Mouse (Mus musculus): ENCODE data around the gene Rab40c.

The Rab40c gene

DNA sequence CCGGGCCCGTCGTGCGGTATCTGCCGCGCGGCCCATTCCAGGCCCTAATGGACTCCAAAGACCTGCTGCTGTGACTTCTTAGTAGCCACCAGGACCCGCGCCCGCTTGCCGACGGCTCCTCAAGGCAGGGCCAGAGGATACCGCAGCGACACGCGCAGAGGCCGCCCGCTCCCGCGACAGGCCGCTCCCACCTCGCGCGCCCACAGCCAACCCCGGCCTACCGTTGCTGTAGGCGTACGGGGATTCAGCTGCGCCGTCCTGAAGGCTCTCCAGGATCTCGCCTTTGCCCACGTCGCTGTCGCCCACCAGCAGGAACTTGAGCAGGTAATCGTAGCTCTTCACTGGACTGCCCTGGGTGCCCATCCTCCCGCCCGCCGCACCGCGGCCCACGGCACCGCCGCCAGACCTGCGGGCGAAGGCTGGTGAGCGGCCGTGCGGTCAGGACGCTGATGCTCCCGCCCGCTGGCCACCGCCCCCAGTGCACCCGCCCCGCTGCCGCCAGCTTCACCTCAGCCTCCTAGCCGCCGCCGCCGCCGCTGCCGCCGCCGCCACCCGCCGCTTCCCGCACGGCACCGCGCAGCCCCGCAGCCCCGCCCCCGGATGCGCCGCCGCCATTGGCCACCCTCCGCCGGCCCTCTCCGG is at the start of gene Rab40c:
Rab40c (minus strand) TSS at position 584 of the 642 bp plus-strand sequence.
- peak; percentile 52 for DNase-seq

- DNase-seq: no peak
Measured at GRCm38 (mm10) chr17:25968176-25968575, 48.6 kb upstream of the Rab40c start.

GRCm38 (mm10) chr17:25967652-25968051 is 48.1 kb upstream of the Rab40c start:
- no peak for DNase-seq

DNA sequence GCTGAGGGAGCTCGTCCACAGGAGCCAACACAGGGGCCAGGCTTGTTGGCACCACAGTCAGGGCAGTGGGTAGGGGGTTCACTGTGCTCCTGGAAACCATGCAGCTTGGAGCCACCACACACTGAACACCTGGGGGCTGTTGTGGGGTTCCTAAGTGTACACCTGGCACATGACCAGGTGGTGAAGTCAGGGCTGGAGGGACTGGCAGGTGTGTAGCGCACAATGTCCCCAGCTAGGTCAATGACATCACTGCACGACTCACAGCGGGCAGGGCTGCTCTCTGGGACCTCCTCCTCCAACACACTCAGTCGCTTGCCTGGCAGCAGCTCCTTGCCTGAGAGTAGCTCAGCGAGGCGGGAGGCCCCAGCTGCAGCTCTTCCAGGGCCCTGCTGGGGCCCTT is 44.7 kb upstream of the Rab40c start:
- no peak for DNase-seq

DNA sequence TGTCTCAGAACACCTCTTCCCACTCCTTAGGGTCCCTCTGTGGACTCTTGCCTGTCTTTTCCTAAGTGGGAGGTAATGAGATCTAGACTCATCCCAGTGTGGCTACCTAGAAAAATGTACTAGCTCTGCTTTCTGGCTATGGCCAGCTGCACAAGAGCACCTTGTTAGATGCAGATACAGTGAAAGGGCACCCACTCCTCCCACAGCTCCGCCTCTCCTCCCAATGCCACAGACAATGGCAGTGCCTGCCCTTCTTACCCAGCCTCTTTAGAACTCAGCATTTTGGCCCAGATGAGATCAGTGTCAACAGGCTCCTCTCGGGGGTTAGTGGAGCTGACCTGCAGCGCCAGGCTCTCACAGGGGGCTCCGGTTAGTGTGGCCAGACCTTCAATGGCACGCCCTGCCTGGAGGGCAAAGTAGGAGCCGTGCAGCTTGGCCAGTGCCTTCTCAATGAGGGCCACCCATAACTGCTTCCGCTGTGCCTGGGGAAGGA is 42.9 kb upstream of the Rab40c start:
- DNase-seq: no peak

DNA sequence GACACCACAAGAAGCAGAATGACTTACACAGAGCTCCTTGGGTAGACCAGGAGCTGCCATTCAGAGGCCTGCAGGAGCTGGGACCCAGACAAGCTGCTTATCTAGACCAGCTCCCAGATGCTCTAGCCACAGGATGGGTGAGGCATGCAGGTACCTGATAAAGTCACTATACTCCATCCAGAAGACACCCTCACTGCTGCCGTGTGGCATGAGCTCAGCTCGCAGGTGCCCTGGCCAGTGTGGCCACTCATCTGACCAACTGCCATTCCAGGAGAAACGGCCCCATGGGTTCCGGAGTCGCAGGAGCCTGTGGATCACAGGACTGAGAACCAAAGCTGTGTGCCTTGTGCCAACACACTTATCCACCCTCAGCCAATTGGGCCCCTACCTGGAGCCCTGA is 42.0 kb upstream of the Rab40c start:
- no peak for DNase-seq

GRCm38 (mm10) chr17:25959630-25960467 is 40.3 kb upstream of the Rab40c start:
- no peak for DNase-seq

- DNase-seq: no peak
Measured at GRCm38 (mm10) chr17:25958771-25959494, 39.4 kb upstream of the Rab40c start.

DNA sequence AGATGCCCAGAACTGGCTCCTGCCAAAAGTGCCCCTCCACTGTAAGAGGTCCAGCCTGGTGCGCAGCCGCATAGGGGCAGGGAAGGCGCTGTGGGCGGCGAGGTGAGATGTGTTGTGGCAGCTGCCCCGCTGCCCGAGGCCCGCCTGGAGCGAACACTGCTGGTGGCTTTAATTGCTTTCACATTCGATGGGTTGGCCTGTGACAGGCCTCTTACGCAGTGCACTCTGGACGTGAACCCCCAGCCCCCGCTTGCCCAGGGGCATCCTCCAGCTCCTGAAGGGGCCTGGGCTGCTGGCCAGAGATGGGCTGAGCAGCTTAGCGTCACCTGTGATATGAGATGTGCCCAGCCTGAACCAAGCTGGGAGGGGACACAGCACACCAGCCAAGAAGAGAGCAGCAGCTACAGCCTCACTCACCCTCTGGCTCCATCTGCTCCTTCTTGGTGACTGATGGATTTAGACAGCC is 38.1 kb upstream of the Rab40c start:
- DNase-seq: no peak

GRCm38 (mm10) chr17:25956631-25957030 is 37.1 kb upstream of the Rab40c start:
- no peak for DNase-seq

DNA sequence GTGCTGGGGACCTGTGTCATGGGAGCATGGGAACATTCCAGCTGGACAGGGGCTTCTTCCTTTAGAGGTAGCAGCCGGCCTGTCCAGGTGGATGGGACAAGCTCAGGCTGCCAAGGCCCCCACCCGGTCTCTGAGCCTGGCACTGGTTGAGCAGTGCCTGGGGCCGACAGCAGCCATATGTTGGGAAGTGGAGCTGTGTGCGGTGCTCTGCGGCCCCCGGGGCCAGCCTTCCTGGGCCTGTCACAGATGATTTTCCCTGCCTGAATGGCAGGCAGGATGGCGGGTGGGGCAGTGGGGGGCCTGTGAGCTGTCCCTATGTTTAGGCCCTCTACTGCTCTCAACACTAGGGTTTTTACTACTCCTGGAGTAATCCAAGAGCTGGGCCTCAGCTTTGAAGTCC is 36.7 kb upstream of the Rab40c start:
- no peak for DNase-seq

- DNase-seq: no peak
Measured at GRCm38 (mm10) chr17:25955736-25956135, 36.2 kb upstream of the Rab40c start.

DNA sequence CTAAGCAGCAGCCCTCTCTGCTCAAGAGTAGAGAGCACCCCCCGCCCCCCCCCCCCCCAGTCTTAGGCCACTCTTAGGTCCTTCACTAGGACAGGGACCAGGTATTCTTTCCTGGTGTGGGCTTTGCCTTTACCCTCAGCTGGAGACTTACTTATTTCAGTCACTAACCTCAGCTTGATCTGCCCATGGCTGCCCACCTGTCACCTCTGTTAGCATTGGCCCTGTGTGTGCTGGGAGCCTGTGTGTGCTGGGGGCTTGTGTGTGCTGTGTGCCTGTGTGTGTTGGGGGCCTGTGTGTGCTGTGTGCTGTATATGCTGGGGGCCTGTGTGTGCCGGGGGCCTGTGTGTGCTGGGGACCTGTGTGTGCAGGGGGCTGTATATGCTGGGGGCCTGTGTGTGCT is 35.1 kb upstream of the Rab40c start:
- no peak for DNase-seq

DNA sequence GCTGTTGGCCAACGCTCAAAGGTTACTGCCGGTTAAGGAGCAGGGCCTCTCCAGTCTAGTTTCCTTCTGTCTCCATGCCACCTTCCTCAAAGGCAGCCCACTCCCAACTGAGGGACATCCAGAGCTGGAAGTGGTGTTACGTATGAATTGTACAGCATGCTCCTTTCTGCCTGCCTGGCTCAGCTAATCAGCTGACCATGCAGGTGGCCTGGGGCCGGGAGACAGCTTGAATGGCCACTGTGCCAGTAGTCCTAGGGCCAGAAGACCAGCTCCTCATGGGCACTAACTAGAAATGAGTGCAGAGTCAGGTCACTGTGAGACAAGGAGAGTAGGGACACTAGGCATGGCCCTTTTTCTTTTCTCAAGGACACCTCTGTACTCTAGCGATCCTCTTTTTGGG is 33.6 kb upstream of the Rab40c start:
- DNase-seq: no peak

- DNase-seq: no peak
Measured at GRCm38 (mm10) chr17:25951803-25952623, 32.5 kb upstream of the Rab40c start, which contains the start of gene A930017K11Rik. A930017K11Rik (minus strand) TSS chr17:25952565.

GRCm38 (mm10) chr17:25951225-25951802 is 31.8 kb upstream of the Rab40c start:
- peak; percentile 43 for DNase-seq

DNA sequence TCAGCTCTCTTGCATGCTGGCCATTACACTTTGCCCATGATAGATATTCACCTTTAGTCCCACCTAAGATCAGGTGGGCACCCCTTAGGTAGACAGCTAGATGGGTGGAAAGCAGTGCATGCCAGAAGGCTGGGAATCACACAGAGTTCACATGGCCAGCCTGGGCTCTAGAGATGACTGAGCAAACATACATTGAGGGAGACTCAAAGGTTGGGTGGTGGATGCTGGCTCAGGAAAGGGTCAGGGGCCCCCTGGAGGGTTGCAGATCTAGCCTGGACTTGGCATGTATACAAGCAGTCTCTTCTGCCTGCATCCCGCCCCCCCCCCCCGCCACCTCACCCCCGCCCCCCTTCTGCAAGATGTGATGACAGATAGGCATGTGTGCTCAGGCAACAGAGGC is 31.2 kb upstream of the Rab40c start:
- no peak for DNase-seq

DNA sequence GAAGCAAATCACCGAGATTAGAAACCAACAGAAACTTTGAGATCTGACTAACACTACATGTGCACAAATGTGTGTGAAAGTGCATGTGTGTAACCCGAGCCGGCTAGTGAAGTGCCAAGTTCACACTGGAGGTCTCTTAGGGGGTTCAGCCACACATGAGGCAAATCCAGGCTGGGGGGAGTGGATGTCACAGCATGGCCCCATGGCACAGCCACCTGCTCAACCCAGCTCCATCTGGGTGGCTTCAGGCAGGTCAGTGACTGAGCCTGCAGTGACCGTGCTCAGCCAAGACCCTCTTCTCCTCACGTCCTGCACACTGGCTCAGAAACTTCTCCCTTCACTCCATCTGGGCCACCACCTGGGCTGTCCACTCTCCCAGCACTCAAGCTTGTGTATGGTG is 30.5 kb upstream of the Rab40c start:
- DNase-seq: no peak

- no peak for DNase-seq
Measured at GRCm38 (mm10) chr17:25948051-25948450, 28.5 kb upstream of the Rab40c start.

DNA sequence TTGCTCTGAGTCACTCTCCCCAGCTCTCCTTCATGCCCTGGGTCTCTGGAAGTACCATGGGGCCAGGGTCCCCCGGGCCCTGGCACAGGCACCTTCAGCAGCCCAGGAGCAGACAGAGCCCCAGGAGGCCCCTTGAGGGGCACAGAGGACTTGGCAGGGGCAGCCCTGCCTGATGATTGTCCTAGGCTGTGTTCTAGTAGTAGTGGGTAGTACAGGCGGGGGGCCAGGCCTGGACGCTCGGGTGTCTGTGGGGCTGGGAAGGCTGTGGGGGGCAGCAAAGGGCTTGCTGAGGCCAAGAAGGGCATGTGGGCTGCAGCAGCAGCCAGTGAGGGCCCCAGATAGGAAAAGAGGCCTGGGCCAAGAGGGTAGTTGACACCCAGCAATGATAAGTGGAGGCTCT is 28.0 kb upstream of the Rab40c start:
- DNase-seq: no peak

DNA sequence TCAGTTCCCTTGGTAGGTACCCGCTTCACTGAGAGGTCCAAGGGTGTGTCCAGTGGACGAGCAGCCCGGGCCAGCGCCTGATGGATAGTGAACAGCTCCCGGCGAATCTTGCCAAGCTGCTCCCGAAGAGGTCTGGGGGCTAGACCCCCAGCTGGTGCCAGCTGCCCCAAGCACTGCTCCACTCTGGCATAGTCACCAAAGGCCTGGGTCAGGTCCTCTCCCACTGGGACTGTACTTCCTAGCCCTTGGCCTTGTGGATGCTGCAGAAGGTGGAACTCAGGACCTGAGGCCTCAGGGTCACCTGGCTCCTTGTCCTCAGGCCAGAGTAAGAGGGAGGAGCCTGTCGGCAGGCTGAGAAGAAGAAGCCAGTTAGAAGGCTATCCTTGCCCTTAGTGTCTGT is 27.4 kb upstream of the Rab40c start:
- DNase-seq: no peak

DNA sequence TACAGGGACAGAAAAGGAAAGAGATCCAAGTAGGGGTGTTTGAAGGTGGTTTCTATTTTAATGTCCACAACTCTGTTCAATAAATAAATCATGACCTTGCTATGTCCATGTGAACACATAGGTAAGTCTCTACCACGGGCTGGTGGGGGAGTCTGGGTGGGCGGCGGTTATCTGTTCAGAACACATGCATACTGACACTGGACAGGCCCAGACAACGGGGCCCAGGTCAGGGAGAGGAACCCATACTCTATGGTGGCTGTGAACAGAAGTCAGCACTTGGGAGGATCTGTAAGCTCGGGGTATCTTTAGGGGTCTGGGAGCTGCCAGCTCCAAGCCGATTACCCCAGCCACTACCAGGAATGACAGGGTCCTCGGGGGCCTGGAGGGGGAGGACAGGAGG is 26.8 kb upstream of the Rab40c start:
- DNase-seq: no peak
